Mouse (Mus musculus): ENCODE measurements around the gene Ccl9. TPM values are rescaled to one million over a fixed set of nuclear protein-coding genes. Genes with fewer than 3 reads are reported as not detected.
A peak's percentile ranks its signal among the peaks of the same experiment; 100 is the strongest.

Gene Ccl9
- polyA plus RNA-seq, 1 experiment from 2014 or later = 29.4 TPM

- WGBS = 88% methylated on average over 7 of the region's 7 CpGs
- no peak for ATAC-seq
- no peak overlapping the region for H3K27ac ChIP-seq
Measured at GRCm38 (mm10) chr11:83597796-83598195, 19.4 kb upstream of the Ccl9 start.

GRCm38 (mm10) chr11:83595669-83596455 is 17.4 kb upstream of the Ccl9 start:
- Histone ChIP-seq H3K4me3 (replicated peaks) (no peak overlapping the region), H3K9ac (no peak overlapping the region), H3K36me3 (no peaks in the 10 kb centered on the region), H3K4me2 (replicated peaks) (no peak overlapping the region), H3K27me3 (replicated peaks) (no peaks in the 10 kb centered on the region), H3K27ac (no peak overlapping the region), H3K4me1 (replicated peaks) (no peaks in the 10 kb centered on the region), H3K9me3 (no peaks in the 10 kb centered on the region)
- 0 out of 2 replicates have a peak, but pooled peaks have one; percentile 41 for ATAC-seq
- WGBS = 61% methylated on average over 7 of the region's 7 CpGs

More at GRCm38 (mm10) chr11:83597796-83598195, 19.4 kb upstream of the Ccl9 start:
- no peaks in the 10 kb centered on the region for H3K9me3 ChIP-seq
- no peaks in the 10 kb centered on the region for H3K27me3 ChIP-seq (replicated peaks)
- H3K4me1 ChIP-seq (replicated peaks) = no peaks in the 10 kb centered on the region
- no peak overlapping the region for H3K4me2 ChIP-seq (replicated peaks)
- H3K4me3 ChIP-seq (replicated peaks) = no peak overlapping the region
- no peak overlapping the region for H3K9ac ChIP-seq
- no peaks in the 10 kb centered on the region for H3K36me3 ChIP-seq

GRCm38 (mm10) chr11:83593453-83593852 is 15.0 kb upstream of the Ccl9 start:
- 90% methylated on average over 5 of the region's 5 CpGs for WGBS
- no peak overlapping the region for H3K27ac ChIP-seq
- ATAC-seq = no peak
- H3K9ac ChIP-seq = no peak overlapping the region
- no peaks in the 10 kb centered on the region for H3K4me1 ChIP-seq (replicated peaks)
- H3K4me3 ChIP-seq (replicated peaks) = no peak overlapping the region
- H3K4me2 ChIP-seq (replicated peaks) = no peak overlapping the region
- H3K27me3 ChIP-seq (replicated peaks) = no peaks in the 10 kb centered on the region
- H3K9me3 ChIP-seq = no peaks in the 10 kb centered on the region
- H3K36me3 ChIP-seq = no peaks in the 10 kb centered on the region

- no peak within 1 kb of the TSS for H3K9ac ChIP-seq
- no peaks in the 10 kb centered on the region for H3K4me1 ChIP-seq (replicated peaks)
- H3K4me2 ChIP-seq (replicated peaks) = no peak within 1 kb of the TSS
- 45% methylated on average over 2 of the region's 2 CpGs for WGBS
- H3K4me3 ChIP-seq (replicated peaks) = no peak within 1 kb of the TSS
- no peak for ATAC-seq
- H3K27me3 ChIP-seq (replicated peaks) = no peaks in the 10 kb centered on the region
- no peaks in the 10 kb centered on the region for H3K36me3 ChIP-seq
- no peaks in the 10 kb centered on the region for H3K9me3 ChIP-seq
- H3K27ac ChIP-seq = no peak within 1 kb of the TSS
Measured at GRCm38 (mm10) chr11:83592853-83593252, 14.4 kb upstream of the Ccl9 start, which contains the start of gene Ccl6. Gene Ccl6, minus strand, starts transcription at chr11:83593087.

GRCm38 (mm10) chr11:83584232-83584631 is 5.8 kb upstream of the Ccl9 start:
- Histone ChIP-seq H3K9me3 (no peaks in the 10 kb centered on the region), H3K4me3 (replicated peaks) (no peak overlapping the region), H3K27ac (no peak overlapping the region), H3K4me2 (replicated peaks) (no peak overlapping the region), H3K4me1 (replicated peaks) (no peaks in the 10 kb centered on the region), H3K9ac (no peak overlapping the region), H3K36me3 (no peaks in the 10 kb centered on the region), H3K27me3 (replicated peaks) (no peaks in the 10 kb centered on the region)
- 69% methylated on average over 2 of the region's 2 CpGs for WGBS
- no peak for ATAC-seq

- Histone ChIP-seq H3K9ac (no peak overlapping the region), H3K4me3 (replicated peaks) (no peak overlapping the region), H3K27ac (no peak overlapping the region), H3K36me3 (no peaks in the 10 kb centered on the region), H3K9me3 (no peaks in the 10 kb centered on the region), H3K4me2 (replicated peaks) (no peak overlapping the region), H3K27me3 (replicated peaks) (no peaks in the 10 kb centered on the region), H3K4me1 (replicated peaks) (no peaks in the 10 kb centered on the region)
- ATAC-seq = no peak
Measured at GRCm38 (mm10) chr11:83583450-83583754, 5.0 kb upstream of the Ccl9 start.

GRCm38 (mm10) chr11:83582626-83583449 is 4.4 kb upstream of the Ccl9 start:
- no peaks in the 10 kb centered on the region for H3K36me3 ChIP-seq
- no peak overlapping the region for H3K9ac ChIP-seq
- H3K27ac ChIP-seq = no peak overlapping the region
- no peaks in the 10 kb centered on the region for H3K27me3 ChIP-seq (replicated peaks)
- WGBS = 45% methylated on average over 4 of the region's 4 CpGs
- no peak for ATAC-seq
- H3K4me1 ChIP-seq (replicated peaks) = no peaks in the 10 kb centered on the region
- H3K4me3 ChIP-seq (replicated peaks) = no peak overlapping the region
- no peaks in the 10 kb centered on the region for H3K9me3 ChIP-seq
- H3K4me2 ChIP-seq (replicated peaks) = no peak overlapping the region

- Histone ChIP-seq H3K27me3 (replicated peaks) (no peaks in the 10 kb centered on the region), H3K4me2 (replicated peaks) (no peak overlapping the region), H3K9me3 (no peaks in the 10 kb centered on the region), H3K4me3 (replicated peaks) (no peak overlapping the region), H3K4me1 (replicated peaks) (no peaks in the 10 kb centered on the region), H3K27ac (no peak overlapping the region), H3K9ac (no peak overlapping the region), H3K36me3 (no peaks in the 10 kb centered on the region)
- no peak for ATAC-seq
- 71% methylated on average over 4 of the region's 4 CpGs for WGBS
Measured at GRCm38 (mm10) chr11:83581626-83582610, 3.5 kb upstream of the Ccl9 start.

GRCm38 (mm10) chr11:83580699-83581232 is 2.3 kb upstream of the Ccl9 start:
- no peaks in the 10 kb centered on the region for H3K9me3 ChIP-seq
- ATAC-seq = no peak
- no peaks in the 10 kb centered on the region for H3K27me3 ChIP-seq (replicated peaks)
- H3K36me3 ChIP-seq = no peaks in the 10 kb centered on the region
- no peak overlapping the region for H3K4me2 ChIP-seq (replicated peaks)
- no peak overlapping the region for H3K4me3 ChIP-seq (replicated peaks)
- 45% methylated on average over 1 of the region's 1 CpGs for WGBS
- H3K4me1 ChIP-seq (replicated peaks) = no peaks in the 10 kb centered on the region
- H3K9ac ChIP-seq = no peak overlapping the region
- H3K27ac ChIP-seq = no peak overlapping the region

- H3K27me3 ChIP-seq (replicated peaks) = no peaks in the 10 kb centered on the region
- no peaks in the 10 kb centered on the region for H3K36me3 ChIP-seq
- no peak overlapping the region for H3K27ac ChIP-seq
- H3K9me3 ChIP-seq = no peaks in the 10 kb centered on the region
- WGBS = 80% methylated on average over 3 of the region's 3 CpGs
- no peak overlapping the region for H3K4me2 ChIP-seq (replicated peaks)
- no peak overlapping the region for H3K9ac ChIP-seq
- no peaks in the 10 kb centered on the region for H3K4me1 ChIP-seq (replicated peaks)
- no peak for ATAC-seq
- no peak overlapping the region for H3K4me3 ChIP-seq (replicated peaks)
Measured at GRCm38 (mm10) chr11:83578999-83579398, 563 bp upstream of the Ccl9 start.

GRCm38 (mm10) chr11:83576927-83577555 is 1.4 kb downstream of the Ccl9 start:
- Histone ChIP-seq H3K36me3 (no peaks in the 10 kb centered on the region), H3K27ac (no peak overlapping the region), H3K4me2 (replicated peaks) (no peak overlapping the region), H3K9ac (no peak overlapping the region), H3K4me3 (replicated peaks) (no peak overlapping the region), H3K27me3 (replicated peaks) (no peaks in the 10 kb centered on the region), H3K4me1 (replicated peaks) (no peaks in the 10 kb centered on the region), H3K9me3 (no peaks in the 10 kb centered on the region)
- 82% methylated on average over 4 of the region's 4 CpGs for WGBS
- no peak for ATAC-seq

Data from intestine, embryonic 15.5 days (tissue).